Mouse (Mus musculus): ENCODE measurements around the gene Tpcn2.

- TF ChIP-seq EP300 (IDR thresholded peaks at IDR 0.05; ENCODE audit: insufficient read depth, low read depth, low read length): no peak
- TF ChIP-seq CTCF (IDR thresholded peaks at IDR 0.05): no peak
These were observed 8.3 kb downstream of the Tpcn2 start for GRCm38 (mm10) chr7:145275488-145275887.

Measured in heart, adult 2 months (tissue).